Mouse (Mus musculus): ENCODE data around the gene Nxph4.

The Nxph4 gene

DNA sequence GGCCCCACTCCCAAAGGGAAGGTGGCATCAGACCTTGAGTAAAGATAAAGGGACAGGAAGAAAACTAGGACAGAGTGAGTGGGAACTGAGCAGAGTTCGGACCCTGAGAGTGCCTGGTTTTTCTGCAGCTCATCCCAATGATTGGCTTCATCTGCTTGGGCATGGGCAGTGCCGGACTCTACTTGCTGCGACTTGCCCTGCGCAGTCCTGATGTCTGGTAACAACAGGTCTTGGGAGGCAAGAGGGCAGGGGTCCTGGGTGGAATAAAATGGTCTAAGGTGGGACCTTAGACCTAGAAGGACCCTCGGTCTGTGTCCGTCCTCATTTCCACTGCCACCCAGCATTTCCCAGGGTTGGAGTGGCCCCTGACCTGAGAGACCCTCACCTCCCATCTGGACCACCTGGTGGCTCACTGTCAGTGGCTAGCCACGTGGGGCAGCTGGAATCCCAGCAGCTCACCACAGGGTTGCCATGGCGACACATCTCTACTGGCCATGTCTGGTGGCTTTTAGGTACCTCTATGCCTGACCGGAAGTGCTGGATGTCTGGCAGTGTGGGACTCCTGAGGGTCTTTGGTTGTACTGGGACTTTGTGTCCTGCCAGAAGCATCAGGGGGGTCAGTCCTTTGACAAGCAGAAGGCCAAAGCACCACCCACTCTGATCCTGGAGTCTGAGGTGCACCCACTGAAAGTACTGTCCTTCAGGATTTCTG lies 18.9 kb downstream of the Nxph4 start:
- peak; percentile 69 for DNase-seq (ENCODE audit: low spot score)

DNA sequence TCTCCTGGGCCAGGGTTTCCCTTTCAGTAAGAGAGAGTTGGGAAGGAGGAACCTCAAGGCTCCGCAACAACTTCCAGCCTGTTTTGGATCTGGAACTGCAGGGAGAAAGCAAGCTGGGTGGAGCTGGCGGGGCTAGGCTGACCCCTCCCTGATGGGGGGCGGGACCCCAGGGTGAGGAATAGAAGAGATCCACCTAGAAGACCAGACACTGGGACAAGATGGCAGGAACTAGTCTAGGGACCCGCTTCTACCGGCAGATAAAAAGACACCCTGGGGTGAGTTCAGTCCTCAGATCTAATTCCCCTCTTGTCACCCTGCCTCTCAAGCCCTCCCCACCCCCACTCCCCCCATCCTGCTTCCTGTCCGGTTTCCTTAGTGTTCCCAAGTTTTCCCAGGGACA lies 19.6 kb downstream of the Nxph4 start, which contains the start of gene Ndufa4l2:
Gene Ndufa4l2 (plus strand): TSS at position 204 of the 400 bp plus-strand sequence.
- DNase-seq (ENCODE audit: low spot score): no peak

DNA sequence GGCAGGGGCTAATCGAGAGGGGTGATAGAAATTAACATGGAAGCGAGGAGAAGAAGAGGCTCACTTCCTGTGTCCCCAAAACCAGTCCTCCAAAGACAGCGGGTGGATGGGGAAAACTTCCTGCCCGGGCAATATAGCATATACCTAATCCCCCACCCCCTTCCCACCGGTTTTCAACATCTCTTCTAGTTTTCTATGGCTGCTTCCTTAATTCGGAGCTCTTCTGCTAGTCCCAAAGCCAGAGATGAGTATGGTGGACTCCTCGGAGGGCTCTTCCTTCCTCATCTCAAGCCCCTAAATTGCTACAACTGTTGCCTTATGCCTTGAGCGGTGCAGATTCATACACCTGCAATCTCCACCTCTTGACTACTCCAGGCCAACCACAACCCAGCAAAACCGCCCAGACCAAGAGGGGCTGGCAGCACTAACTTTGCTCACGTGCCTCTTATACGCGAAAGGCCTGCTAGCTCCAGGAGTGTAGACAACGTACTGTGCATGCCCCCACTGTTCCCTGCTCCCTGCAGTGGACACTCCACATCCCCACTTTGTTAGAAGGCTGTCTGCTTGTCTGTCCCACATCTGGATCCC lies 20.2 kb downstream of the Nxph4 start:
- DNase-seq (ENCODE audit: low spot score): peak; percentile 7

DNA sequence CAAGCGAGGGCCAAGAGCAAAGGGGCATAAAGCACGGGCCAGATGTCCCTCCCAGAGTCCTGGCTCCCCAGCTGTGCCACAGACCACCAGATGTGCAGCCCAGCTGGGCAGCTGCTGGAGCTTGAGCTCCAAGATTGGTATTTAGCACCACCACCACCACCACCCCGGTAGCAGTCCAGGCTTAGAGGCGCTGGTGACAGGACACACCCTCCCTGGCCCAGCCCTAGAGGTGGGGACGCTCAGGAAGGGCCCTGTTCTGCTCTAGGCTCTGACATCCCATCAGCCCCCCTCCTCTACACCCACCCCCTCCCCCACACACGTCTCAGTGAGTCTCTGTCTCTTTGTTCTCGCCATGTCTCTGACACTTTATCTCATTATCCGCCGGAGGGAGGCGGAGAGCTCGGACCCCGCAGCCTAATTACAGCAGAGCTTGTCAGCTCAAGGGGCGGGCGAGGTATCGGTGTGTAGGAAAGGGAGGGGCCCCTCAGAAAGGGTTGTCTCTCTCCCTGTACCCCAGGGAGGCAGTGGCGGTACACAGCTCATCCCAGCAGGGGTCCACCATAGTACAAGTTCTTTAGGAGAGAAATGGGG lies 20.8 kb downstream of the Nxph4 start:
- peak; percentile 67 for DNase-seq (ENCODE audit: low spot score)

DNA sequence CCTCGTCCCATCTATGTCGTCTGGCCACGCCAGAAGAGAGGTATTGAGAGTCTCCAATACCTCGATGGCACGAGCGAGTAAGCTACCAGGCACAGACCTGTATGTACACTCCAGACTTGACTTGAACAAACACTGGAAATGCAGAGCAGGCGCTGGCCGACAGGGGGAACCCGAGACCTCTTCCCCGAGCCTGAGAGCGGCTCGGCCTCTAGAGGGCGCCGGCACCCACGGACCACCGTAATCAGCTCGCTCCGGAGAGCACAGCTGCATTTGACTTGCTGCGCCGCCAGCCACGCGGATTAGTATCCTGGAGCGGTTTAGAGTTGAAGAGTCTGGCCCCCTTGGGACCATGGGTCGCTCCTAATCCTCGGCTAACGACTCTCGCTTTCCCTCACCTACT lies 21.5 kb downstream of the Nxph4 start:
- DNase-seq (ENCODE audit: low spot score): peak; percentile 95

DNA sequence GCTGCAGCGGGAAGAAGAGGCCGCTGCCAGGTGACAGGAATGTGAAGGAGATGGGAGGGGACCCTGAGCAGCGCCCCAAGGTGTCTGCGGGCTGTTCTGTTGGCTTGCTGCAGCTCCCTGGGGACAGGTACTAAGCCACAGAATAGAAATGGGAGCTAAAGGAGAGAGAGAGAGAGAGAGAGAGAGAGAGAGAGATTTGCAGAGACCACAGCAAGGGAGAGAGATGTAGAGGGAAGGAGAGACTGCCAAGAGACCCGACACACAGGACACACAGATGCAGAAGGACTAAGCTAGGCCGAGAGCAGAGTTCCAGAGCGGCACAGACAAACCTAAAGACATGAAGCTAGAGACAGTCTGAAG lies 22.1 kb downstream of the Nxph4 start:
- DNase-seq (ENCODE audit: low spot score): no peak

DNA sequence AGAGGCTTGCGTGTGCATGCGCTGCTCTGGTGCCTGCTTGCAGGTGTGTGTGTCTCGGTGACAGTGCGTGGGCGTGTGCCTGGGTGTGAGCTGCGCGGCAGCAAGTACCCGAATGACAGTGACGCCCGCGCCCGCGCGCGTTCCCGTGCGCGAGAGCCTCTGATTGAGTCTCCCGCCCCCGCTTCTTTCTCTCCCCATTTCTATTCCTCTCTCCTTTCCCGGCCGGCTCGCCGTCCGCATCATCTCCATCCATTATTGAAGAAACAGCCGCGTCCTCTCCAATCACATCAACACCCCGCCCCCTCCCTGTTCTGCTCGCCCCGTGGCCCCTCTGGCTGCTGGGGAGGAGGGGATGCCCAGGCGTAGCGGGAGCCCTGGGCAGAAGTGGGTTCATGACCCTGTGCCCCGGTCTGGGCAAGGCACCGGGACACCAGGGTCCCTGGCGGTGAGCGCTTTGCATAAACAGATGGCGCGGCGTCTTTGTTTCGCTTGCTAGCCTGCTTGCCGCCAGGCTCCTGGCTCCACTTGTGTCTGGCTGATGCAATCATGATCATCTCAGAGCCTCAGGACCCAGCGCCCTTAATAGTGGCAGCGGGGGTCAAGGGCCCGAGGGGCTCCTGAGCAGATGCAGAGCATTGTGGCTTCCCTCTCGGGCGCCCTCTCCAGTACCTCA lies 22.6 kb downstream of the Nxph4 start:
- peak; percentile 78 for DNase-seq (ENCODE audit: low spot score)

DNA sequence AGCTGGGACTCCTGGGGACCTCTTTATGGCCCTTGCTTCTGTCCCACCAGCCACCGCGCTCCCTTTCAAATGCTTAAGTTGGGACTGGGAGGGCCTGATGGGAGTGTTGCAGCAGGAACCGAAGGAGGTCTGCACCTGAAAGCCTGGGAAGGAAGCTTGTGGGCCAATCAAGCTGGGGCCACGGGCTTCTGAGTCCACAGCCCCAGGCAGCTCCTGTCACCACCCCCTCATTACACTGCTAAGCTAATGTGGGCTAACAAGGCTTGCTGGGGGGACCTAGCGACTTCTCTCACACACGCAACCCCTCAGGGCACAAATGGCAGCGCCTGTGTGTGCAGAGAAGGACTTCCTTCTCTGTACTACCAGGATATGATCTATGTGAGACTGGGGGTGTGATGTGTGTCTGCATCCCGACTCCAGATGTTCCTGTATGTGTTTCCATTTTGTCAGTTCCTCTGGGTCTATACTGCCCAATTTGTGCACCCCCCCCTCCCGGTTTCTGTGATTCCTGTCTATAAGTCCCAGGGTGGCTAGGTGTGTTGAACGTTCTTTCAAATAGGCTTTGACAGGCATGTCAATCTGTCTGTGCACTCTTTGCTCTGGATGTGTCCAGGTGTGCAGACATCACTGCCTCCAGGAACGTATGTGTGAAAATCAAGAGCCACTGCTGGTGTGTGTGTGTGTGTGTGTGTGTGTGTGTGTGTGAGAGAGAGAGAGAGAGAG lies 23.3 kb downstream of the Nxph4 start:
- DNase-seq (ENCODE audit: low spot score): peak; percentile 41

DNA sequence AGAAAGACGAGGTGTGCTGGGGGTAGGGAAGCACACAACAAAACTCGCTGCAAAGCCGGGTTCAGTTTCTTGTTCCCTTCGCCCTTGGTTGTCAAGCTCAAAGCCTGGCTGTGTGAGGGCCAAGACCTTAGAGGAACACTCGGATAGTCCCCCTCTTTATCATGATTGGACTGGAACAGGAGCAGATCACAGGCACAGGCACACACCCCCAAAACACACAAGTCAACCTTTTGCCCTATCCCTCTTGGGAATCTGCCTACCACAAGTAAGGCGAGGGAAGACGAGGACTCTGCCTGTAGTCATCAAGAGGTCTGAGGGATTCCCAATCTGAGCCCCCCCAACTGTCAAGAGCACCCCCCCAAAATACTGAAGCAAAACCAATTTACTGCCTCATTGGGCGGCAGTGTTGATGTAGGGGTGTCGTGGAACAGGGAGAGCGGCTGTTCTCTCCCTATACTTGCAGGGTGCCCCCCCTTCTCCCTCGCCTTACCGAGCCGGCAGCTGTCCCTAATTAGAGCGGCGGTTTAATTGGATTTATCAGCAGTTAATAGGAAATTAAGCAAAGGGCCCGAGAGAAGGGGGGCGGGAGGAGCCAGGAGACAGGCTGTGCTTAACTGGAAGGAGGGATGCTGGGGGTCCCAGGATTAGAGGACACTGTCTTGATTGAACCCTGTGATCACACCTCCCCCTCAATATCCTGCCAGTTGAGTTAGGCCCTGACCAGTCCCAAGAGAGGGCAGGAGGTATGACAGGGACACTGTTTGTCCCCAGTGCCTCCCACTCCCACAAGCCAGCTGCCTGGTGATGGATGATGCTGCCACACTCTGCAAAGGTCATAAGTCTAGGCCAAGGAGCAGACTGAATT lies 24.3 kb downstream of the Nxph4 start:
- DNase-seq (ENCODE audit: low spot score): peak; percentile 63

DNA sequence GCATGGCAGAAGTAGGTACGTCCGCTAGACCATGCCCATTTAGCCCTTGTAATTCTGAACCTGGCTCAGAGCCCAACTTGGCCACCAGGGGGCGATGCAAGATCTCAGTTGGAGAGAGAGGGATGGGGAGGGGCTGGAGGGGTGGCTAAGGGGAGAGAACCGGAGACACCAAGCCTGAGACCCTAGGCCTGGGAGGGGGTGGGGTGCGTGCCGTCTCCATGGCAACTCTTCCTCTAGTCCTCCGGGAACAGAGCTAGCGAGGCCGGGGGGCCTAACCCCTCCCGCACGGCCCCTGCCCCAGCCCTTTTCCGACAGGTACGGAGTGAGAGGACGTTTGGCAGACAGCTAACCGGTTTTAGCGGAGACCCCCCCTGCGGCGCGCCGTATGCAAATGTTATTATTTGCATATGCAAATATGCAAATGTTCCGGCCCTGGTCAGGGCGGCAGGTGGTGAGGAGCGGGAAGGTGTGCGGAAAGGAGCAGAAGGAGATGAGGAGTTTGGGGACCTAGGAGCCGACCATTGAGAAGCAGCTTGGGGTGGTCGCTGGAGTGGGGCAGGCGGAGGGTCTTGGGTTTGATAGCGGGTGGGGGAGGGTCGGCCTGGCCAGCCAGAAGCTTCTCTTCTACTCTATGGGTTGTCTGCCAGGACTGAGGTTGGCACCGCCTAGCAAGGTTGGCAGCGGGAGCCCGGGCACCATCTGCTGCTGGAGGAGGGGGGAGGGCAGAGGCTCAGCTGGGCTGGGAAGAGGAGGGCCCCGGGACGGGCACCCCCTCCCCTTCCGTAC lies 25.1 kb downstream of the Nxph4 start:
- peak; percentile 98 for DNase-seq (ENCODE audit: low spot score)

DNA sequence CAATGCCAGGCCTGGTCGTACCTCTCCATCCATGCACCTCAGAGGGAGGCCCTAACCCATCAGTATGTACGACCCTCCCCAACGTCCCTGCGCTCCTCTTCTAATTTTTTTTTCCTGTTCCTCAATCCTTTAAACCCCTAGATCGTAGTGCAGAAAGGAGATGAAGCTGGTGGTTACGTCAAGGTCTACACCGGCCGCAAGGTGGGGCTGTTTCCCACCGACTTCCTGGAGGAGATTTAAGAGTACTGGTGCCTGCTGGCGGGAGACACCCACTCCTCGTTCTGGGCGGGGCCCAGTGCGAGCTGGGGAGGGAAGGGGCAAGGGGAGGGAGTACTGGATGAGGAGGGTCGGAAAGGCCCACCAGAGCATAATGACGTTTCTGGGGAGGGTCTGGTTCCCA lies 26.1 kb downstream of the Nxph4 start:
- DNase-seq (ENCODE audit: low spot score): peak; percentile 88

DNA sequence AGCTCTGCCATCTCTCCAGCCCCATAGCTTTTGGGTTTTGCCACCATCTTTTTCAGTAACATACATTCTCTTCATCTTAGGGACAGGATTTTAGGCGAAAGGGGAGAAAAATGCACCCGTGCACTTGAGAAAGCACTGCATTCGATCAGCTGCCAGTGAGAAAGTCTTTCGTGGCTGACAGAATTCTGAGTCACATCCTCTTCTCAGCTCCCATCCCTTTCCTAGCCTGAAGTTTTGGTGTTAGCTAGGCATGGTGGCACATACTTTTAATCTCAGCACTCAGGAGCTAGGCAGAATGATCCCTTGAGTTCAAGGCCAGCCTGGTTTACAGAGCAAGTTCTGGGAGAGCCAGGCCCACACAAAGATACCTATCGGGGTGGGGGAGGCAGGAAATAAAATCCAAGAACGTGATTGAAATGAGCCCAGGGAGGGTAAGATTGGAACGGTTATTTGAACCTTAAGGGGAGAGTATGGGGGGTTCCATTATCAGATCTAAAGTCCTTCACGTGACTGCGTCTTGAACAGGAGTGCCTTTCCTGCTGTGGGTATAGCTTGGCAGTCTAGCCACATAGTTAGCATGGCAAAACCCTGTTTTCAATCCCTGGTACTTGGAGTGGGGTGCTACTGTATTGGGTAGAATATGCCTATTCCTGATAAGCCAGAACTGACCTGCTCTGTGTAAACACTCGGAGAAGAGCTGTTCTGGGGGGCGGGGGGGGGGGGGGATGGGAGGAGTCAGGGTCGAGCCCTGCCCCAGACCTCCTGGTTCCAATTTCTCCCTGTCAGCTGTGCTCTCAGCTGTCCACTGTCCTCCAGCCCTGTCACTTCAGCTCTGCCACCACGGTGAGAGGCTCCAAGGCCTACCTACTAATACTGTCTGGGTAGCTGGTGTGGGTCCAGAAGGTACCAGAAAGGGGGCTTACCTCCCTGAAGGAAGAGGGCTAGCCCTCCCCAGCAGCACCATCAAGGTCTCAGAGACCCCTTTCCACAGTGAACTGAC lies 33.2 kb downstream of the Nxph4 start, which contains the start of gene Stac3:
Gene Stac3 (plus strand): TSS at position 793 of the 1,000 bp plus-strand sequence.
- DNase-seq (ENCODE audit: low spot score): no peak

DNA sequence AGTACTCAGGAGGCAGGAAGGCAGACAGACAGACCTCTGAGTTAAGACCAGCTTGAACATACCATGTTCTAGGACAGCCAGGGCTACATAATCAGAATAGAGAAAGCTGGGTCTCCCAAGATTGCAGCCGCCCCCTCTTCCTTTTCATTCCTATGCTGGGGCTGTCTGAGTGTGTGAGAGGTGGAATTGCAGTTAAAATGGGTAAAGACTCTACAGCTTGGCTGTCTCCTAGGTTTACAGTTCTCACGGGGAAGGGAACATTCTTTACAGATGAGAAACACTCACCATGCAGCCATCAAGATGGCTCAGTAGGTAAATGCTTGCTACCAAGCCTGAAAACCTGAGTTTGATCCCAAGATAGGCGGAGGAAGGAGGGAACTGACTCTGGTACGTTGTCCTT lies 34.3 kb downstream of the Nxph4 start:
- DNase-seq (ENCODE audit: low spot score): no peak

DNA sequence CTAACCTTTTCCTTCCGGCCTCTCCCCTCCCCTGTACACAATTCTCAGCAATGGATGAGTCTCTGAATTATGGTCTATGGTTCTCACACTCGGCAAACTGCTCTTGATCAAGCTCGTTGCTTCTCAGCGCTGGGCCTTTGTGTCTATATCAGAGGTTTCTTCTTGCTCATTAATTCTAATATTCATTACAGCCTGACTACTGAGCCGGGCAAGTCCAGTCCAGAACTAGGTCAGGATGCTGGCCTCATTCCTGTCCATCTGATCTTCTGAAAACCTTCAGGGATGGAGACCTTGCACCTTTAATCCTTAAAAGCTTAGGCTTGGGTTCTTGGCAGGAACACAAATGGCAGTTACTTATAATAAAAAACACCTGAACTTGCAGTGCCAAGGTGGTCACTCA lies 34.8 kb downstream of the Nxph4 start:
- no peak for DNase-seq (ENCODE audit: low spot score)

DNA sequence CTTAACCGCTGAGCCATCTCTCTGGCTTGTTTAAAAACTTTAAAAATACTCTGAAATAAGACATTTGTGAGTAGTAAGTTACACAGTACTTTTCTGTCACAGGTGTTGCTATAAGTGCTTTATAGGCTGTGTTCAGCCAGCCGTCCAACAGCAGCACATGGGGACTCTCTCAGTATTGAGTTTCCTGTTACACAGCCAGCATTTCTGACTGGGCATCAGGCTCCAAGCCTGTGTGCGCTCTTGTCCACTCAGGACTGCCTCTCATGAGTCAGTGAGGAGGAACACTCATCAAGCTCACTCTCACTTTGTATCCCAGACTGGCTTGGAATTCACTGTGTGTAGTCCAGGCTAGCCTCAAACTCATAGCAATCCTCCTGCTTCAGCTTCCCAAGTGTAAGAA lies 38.2 kb downstream of the Nxph4 start:
- DNase-seq (ENCODE audit: low spot score): no peak

DNA sequence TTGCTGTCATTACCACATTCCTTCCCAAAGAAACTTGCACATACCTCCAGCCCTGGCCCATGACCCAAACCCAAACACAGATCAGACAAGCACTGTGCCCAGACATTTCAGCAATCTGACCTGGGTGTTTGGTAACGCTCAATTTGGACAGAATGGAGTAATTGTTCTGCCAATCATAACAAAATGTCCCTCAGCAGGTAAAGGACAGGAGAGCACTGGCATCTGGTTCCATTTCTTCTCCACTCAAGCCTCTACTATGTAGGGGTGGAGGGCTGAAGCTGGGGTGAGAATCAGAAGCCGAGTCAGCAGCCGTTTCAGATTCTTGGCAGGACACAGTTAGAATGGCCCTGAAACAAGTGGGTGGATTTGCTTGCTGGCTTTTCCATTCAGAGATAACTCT lies 42.2 kb downstream of the Nxph4 start:
- DNase-seq (ENCODE audit: low spot score): no peak

DNA sequence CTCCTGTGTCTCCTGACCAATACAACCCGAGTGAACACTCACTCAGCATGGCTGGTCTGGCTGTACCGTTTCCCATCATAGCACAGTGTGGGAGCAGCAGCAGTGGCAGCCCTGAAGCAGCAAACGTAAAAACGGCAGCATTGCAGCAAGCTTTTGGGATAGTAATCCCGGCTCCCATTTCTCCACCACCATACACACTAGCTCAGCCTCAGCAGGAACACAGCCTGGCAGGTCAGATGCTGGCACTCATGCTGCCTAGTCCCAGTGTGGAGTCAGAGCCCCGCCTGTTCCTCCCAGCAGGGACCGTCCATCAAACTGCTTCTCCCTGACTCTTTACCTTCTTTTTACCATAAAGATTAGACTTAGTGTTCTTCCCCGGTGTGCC lies 43.2 kb downstream of the Nxph4 start:
- DNase-seq (ENCODE audit: low spot score): no peak

DNA sequence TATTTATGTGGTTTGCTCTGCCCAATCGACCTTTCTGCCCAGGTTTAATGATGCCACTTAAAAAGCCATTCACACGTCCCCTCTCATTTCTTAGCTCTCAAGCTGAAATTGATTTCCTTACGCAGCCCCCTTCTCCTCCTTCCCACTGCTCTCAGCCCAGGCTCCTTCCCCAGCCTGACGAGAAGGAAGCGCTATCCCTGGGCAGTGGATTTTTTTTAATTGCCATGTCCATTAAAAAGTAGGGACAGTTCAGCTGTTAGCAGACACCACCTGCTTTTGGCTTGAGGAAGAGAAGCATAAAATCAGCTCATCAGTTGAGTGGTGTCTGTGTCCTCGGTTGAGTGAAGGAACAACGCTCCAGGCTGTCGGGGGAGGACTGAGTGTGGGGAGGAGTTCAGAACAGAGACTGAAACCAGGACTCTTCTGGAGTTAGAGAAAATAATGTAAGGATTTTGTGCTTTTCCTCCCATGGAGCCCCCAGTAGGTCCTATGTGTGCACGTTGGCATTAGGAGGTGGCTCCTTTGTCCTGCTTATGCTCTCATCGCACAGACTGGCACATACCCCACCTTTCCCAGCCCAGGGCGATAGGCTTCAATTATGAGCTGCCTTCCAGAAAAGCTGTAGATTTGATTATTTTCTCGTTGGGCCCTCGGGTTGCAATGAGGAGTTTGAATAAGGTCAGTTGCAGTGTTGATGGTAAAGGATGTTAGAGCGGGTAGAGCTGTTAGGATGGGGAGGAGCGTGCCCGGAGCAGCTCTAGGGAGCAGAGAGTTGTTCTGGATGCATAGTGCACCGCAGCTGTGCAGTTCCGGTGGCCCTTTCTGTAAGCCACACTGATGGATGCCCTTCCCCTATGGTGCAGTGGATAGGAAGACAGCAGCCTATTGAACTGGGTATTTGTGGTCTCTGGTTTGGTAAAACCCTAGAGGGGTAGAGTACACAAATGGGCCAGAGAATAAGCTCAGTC lies 43.9 kb downstream of the Nxph4 start:
- DNase-seq (ENCODE audit: low spot score): no peak
